Mouse (Mus musculus): ENCODE results near the gene Gm960. TPM values are rescaled to one million over a fixed set of nuclear protein-coding genes. Genes with fewer than 3 reads are reported as not detected.
A peak's percentile ranks its signal among the peaks of the same experiment; 100 is the strongest.

Gene Gm960
- polyA plus RNA-seq, 1 experiment from 2014 or later, result 2.3 TPM

DNA sequence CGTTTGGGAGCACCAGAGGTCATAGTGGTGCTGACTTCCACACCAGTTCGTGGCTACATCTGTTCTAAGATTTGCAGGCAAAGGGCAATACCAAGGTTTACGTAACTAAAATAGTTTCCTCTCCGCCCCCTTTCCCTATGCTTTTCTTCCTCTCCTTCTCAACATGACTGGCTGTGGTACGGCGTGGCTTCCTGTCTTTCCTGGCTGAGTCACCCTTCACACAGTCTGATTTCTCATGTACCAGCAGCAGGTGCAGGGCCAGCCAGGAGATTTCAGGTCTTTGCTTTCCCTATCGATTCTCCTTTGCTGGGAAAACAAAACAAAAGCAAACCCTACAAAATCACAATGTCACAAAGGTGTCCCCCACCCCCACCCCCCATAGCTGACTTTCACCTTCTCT lies 2.8 kb upstream of the Gm960 start:
- ATAC-seq (ENCODE audit: low FRiP score) (no peak), DNase-seq (ENCODE audit: low spot score, missing footprints) (peak; percentile 59)
- Histone ChIP-seq H3K4me1 (ENCODE audit: control insufficient read depth, insufficient read depth, low read length) (peaks cover 13% of the 10 kb centered on the region; the same call in 1 of the 2 replicates), H3K27ac (ENCODE audit: low read depth, low read length) (no peak overlapping the region), H3K9me3 (ENCODE audit: control insufficient read depth, low read length) (no peaks in the 10 kb centered on the region), H3K27me3 (ENCODE audit: control insufficient read depth, insufficient read depth, low read length) (peaks cover 30% of the 10 kb centered on the region), H3K9ac (ENCODE audit: low read length) (no peak overlapping the region), H3K4me3 (ENCODE audit: low read depth, low read length) (no peak overlapping the region), H3K36me3 (ENCODE audit: control insufficient read depth, insufficient read depth, low read length) (no peaks in the 10 kb centered on the region), H3K4me2 (no peak overlapping the region)
- 74% methylated on average over 7 of the region's 7 CpGs for WGBS

GRCm38 (mm10) chr19:4700656-4701055 lies 2.2 kb upstream of the Gm960 start:
- Histone ChIP-seq H3K27me3 (ENCODE audit: control insufficient read depth, insufficient read depth, low read length) (peaks cover 30% of the 10 kb centered on the region), H3K4me1 (ENCODE audit: control insufficient read depth, insufficient read depth, low read length) (peaks cover 13% of the 10 kb centered on the region; the same call in 1 of the 2 replicates), H3K9me3 (ENCODE audit: control insufficient read depth, low read length) (no peaks in the 10 kb centered on the region), H3K36me3 (ENCODE audit: control insufficient read depth, insufficient read depth, low read length) (no peaks in the 10 kb centered on the region), H3K4me2 (no peak overlapping the region), H3K27ac (ENCODE audit: low read depth, low read length) (no peak overlapping the region), H3K4me3 (ENCODE audit: low read depth, low read length) (no peak overlapping the region), H3K9ac (ENCODE audit: low read length) (no peak overlapping the region)
- ATAC-seq (ENCODE audit: low FRiP score) (no peak), DNase-seq (ENCODE audit: low spot score, missing footprints) (peak; percentile 69)
- WGBS, result 73% methylated on average over 8 of the region's 8 CpGs

DNA sequence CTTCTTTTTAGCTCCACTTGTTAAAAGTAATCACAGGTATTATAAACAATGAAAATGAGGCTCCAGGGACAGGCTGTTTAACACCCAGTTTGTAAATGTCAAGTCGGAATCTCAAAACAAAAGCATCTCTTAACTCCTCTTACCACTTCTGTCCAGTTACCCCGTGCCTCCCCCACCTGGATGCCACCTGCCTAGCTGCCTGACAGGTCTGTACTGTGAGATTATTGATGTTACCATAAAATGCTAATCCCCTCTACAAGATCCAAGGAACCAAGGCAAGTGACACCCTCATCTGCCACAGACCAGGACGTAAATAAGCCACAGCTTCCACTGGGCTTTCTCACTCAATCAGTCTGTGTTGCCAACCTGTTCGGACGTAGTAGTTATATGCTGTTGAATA lies 1.4 kb upstream of the Gm960 start:
- DNase-seq (ENCODE audit: low spot score, missing footprints), result peak; percentile 83
- Histone ChIP-seq H3K9me3 (ENCODE audit: control insufficient read depth, low read length) (no peaks in the 10 kb centered on the region), H3K4me1 (ENCODE audit: control insufficient read depth, insufficient read depth, low read length) (peaks cover 13% of the 10 kb centered on the region; the same call in 1 of the 2 replicates), H3K9ac (ENCODE audit: low read length) (no peak overlapping the region), H3K4me3 (ENCODE audit: low read depth, low read length) (no peak overlapping the region), H3K36me3 (ENCODE audit: control insufficient read depth, insufficient read depth, low read length) (no peaks in the 10 kb centered on the region), H3K27ac (ENCODE audit: low read depth, low read length) (no peak overlapping the region), H3K27me3 (ENCODE audit: control insufficient read depth, insufficient read depth, low read length) (peaks cover 30% of the 10 kb centered on the region), H3K4me2 (no peak overlapping the region)
- ATAC-seq (ENCODE audit: low FRiP score), result no peak
- 80% methylated on average over 5 of the region's 5 CpGs for WGBS

DNA sequence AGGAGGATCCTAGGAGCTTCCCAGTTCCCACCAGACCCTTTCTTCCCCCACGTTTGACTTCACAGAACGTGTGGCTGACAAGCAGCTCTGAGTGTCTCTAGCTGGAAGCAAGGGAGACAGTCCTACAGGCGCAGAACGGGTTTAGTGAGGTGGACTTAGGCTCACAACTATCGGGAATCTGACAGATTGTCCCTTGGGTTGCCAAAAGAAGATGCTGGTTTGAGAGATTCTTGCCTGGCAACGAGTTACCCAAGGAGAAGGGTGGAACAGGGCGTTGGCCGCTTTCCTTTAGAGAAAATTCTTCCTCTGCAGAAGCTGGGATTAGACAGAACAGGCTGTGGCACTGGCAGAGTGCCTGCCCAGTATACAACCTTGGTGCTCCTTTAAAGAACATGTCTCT lies 388 bp upstream of the Gm960 start:
- Histone ChIP-seq H3K9ac (ENCODE audit: low read length) (no peak overlapping the region), H3K27ac (ENCODE audit: low read depth, low read length) (no peak overlapping the region), H3K9me3 (ENCODE audit: control insufficient read depth, low read length) (no peaks in the 10 kb centered on the region), H3K4me3 (ENCODE audit: low read depth, low read length) (no peak overlapping the region), H3K36me3 (ENCODE audit: control insufficient read depth, insufficient read depth, low read length) (no peaks in the 10 kb centered on the region), H3K4me2 (peak overlapping the region; percentile 77; the same call in 1 of the 2 replicates), H3K4me1 (ENCODE audit: control insufficient read depth, insufficient read depth, low read length) (peaks cover 13% of the 10 kb centered on the region; the same call in 1 of the 2 replicates), H3K27me3 (ENCODE audit: control insufficient read depth, insufficient read depth, low read length) (peaks cover 30% of the 10 kb centered on the region)
- ATAC-seq (ENCODE audit: low FRiP score) (no peak), DNase-seq (ENCODE audit: low spot score, missing footprints) (peak; percentile 90)
- 35% methylated on average over 8 of the region's 8 CpGs for WGBS

DNA sequence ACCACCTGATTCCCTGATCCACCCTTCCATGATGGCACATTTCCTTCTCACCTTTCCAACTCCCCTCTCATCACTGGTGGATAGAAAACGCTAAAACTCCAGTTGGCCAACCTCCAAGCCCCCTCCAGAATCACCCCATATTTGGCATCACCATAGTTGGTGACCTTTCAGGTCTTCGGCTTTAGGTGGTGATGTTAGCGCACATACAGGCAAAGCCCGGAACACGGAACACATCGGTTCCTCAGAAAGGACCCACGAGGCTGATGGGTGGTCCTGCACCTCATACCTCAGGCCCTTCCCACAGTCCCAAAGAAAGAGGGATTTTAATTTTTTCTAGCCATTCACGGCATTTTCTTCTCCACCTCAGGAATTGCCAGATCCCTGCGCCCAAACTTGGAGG lies 747 bp downstream of the Gm960 start:
- H3K27ac ChIP-seq (ENCODE audit: low read depth, low read length), result no peak overlapping the region
- peak overlapping the region; percentile 77 for H3K4me2 ChIP-seq
- peaks cover 30% of the 10 kb centered on the region for H3K27me3 ChIP-seq (ENCODE audit: control insufficient read depth, insufficient read depth, low read length)
- peak overlapping the region; percentile 59 for H3K4me3 ChIP-seq (ENCODE audit: low read depth, low read length)
- DNase-seq (ENCODE audit: low spot score, missing footprints), result peak; percentile 81
- no peaks in the 10 kb centered on the region for H3K9me3 ChIP-seq (ENCODE audit: control insufficient read depth, low read length)
- peaks cover 13% of the 10 kb centered on the region; the same call in 1 of the 2 replicates for H3K4me1 ChIP-seq (ENCODE audit: control insufficient read depth, insufficient read depth, low read length)
- no peaks in the 10 kb centered on the region for H3K36me3 ChIP-seq (ENCODE audit: control insufficient read depth, insufficient read depth, low read length)
- ATAC-seq (ENCODE audit: low FRiP score), result peak; percentile 9; the same call in 1 of the 2 replicates
- WGBS, result 75% methylated on average over 9 of the region's 9 CpGs
- H3K9ac ChIP-seq (ENCODE audit: low read length), result peak overlapping the region; percentile 70

DNA sequence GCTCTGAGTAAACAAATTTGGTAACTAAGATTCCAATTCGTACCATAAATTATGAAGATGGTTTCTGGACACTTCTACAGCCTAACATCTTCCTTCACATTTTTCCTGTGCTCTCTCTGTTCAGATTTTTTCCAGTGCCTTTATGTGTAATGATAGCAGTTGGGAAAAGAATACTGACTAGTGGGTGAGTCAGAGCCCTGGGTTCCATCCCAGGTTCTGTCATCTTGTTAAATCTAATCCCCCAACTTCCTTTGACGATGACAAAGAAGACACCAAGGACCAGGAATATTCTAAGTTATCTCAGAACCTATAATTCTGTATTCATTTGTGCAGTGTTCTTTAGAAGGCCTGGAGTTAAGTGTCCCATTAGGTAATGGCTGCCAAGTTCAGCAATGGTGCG lies 1.3 kb downstream of the Gm960 start:
- peaks cover 30% of the 10 kb centered on the region for H3K27me3 ChIP-seq (ENCODE audit: control insufficient read depth, insufficient read depth, low read length)
- H3K9ac ChIP-seq (ENCODE audit: low read length), result no peak overlapping the region
- peak; percentile 79 for DNase-seq (ENCODE audit: low spot score, missing footprints)
- H3K4me1 ChIP-seq (ENCODE audit: control insufficient read depth, insufficient read depth, low read length), result peaks cover 8% of the 10 kb centered on the region; the same call in 1 of the 2 replicates
- no peaks in the 10 kb centered on the region for H3K9me3 ChIP-seq (ENCODE audit: control insufficient read depth, low read length)
- H3K36me3 ChIP-seq (ENCODE audit: control insufficient read depth, insufficient read depth, low read length), result no peaks in the 10 kb centered on the region
- 83% methylated on average over 3 of the region's 3 CpGs for WGBS
- H3K4me2 ChIP-seq, result no peak overlapping the region
- H3K27ac ChIP-seq (ENCODE audit: low read depth, low read length), result no peak overlapping the region
- no peak for ATAC-seq (ENCODE audit: low FRiP score)
- no peak overlapping the region for H3K4me3 ChIP-seq (ENCODE audit: low read depth, low read length)

DNA sequence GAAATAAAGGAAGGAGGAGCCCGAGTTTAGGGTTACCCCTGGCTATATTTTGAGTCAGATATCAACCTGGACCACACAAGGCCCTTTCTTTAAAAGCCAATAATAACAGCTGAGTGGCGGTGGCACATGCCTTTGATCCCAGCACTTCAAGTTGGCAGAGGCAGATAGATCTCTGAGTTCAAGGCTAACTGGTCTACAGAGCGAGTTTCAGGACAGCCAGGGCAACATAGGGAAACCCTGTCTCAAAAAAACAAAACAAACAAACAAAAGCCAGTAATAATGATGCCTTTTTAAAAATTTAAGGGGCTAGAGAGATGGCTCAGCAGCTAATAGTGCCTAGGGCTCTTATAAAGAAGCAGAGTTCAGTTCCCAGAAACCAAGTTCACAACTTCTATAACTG lies 4.1 kb downstream of the Gm960 start:
- Histone ChIP-seq H3K4me3 (ENCODE audit: low read depth, low read length) (no peak overlapping the region), H3K9ac (ENCODE audit: low read length) (no peak overlapping the region), H3K36me3 (ENCODE audit: control insufficient read depth, insufficient read depth, low read length) (no peaks in the 10 kb centered on the region), H3K4me2 (no peak overlapping the region), H3K4me1 (ENCODE audit: control insufficient read depth, insufficient read depth, low read length) (peaks cover 5% of the 10 kb centered on the region; the same call in 1 of the 2 replicates), H3K9me3 (ENCODE audit: control insufficient read depth, low read length) (no peaks in the 10 kb centered on the region), H3K27ac (ENCODE audit: low read depth, low read length) (no peak overlapping the region), H3K27me3 (ENCODE audit: control insufficient read depth, insufficient read depth, low read length) (peaks cover 20% of the 10 kb centered on the region)
- DNase-seq (ENCODE audit: low spot score, missing footprints) (peak; percentile 53), ATAC-seq (ENCODE audit: low FRiP score) (no peak)
- 77% methylated on average over 3 of the region's 3 CpGs for WGBS

GRCm38 (mm10) chr19:4672401-4672800 lies 26.1 kb downstream of the Gm960 start:
- no peaks in the 10 kb centered on the region for H3K9me3 ChIP-seq (ENCODE audit: control insufficient read depth, low read length)
- H3K4me2 ChIP-seq, result no peak overlapping the region
- H3K27ac ChIP-seq (ENCODE audit: low read depth, low read length), result no peak overlapping the region
- no peaks in the 10 kb centered on the region for H3K36me3 ChIP-seq (ENCODE audit: control insufficient read depth, insufficient read depth, low read length)
- H3K27me3 ChIP-seq (ENCODE audit: control insufficient read depth, insufficient read depth, low read length), result no peaks in the 10 kb centered on the region
- DNase-seq (ENCODE audit: low spot score, missing footprints), result no peak
- ATAC-seq (ENCODE audit: low FRiP score), result no peak
- 50% methylated on average over 6 of the region's 6 CpGs for WGBS
- no peak overlapping the region for H3K9ac ChIP-seq (ENCODE audit: low read length)
- no peak overlapping the region for H3K4me3 ChIP-seq (ENCODE audit: low read depth, low read length)
- no peaks in the 10 kb centered on the region for H3K4me1 ChIP-seq (ENCODE audit: control insufficient read depth, insufficient read depth, low read length)

- no peaks in the 10 kb centered on the region for H3K9me3 ChIP-seq (ENCODE audit: control insufficient read depth, low read length)
- H3K36me3 ChIP-seq (ENCODE audit: control insufficient read depth, insufficient read depth, low read length), result no peaks in the 10 kb centered on the region
- no peak overlapping the region for H3K4me3 ChIP-seq (ENCODE audit: low read depth, low read length)
- DNase-seq (ENCODE audit: low spot score, missing footprints) (no peak), ATAC-seq (ENCODE audit: low FRiP score) (no peak)
- H3K4me2 ChIP-seq, result no peak overlapping the region
- H3K9ac ChIP-seq (ENCODE audit: low read length), result no peak overlapping the region
- H3K27ac ChIP-seq (ENCODE audit: low read depth, low read length), result no peak overlapping the region
- no peaks in the 10 kb centered on the region for H3K4me1 ChIP-seq (ENCODE audit: control insufficient read depth, insufficient read depth, low read length)
- WGBS, result 91% methylated on average over 4 of the region's 4 CpGs
- H3K27me3 ChIP-seq (ENCODE audit: control insufficient read depth, insufficient read depth, low read length), result no peaks in the 10 kb centered on the region
These were observed 27.7 kb downstream of the Gm960 start for GRCm38 (mm10) chr19:4670776-4671175.
